Mouse (Mus musculus): ENCODE results near the gene H2-Aa. TPM values are rescaled to one million over a fixed set of nuclear protein-coding genes. Genes with fewer than 3 reads are reported as not detected.

The H2-Aa gene
- total and polyA plus RNA-seq, 3 experiments, result 26.8 to 141 (median 38.4) TPM

DNA sequence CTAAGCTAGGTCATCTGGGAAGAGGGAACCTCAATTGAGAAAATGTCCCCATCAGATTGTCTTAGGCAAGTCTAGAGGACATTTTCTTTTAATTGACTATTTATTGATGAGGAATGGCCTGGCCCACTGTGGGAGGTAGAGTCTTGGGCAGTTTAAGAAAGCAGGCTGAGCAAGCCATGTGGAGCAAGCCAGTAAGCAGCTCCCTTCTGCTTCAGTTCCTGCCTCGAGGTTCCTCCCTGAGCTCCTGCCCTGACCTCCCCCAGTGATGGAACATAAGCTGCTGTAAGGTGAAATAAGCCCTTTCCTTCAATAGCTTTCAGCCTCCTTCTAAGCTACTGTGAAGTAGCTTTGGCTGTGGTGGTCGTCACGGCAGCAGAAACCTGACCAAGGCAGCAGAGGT lies 49.9 kb downstream of the H2-Aa start:
- WGBS, result 76% methylated on average over 3 of the region's 3 CpGs
- Histone ChIP-seq H3K9ac (ENCODE audit: low read depth, low read length) (no peak overlapping the region), H3K4me1 (ENCODE audit: control insufficient read depth, insufficient read depth, low read length) (no peaks in the 10 kb centered on the region; the same call in 1 of the 2 replicates), H3K4me3 (no peak overlapping the region), H3K36me3 (ENCODE audit: control insufficient read depth, insufficient read depth, low read length) (no peaks in the 10 kb centered on the region), H3K79me2 (replicated peaks; ENCODE audit: control insufficient read depth, insufficient read depth, low read length) (no peaks in the 10 kb centered on the region), H3K27ac (no peak overlapping the region), H3K27me3 (ENCODE audit: control insufficient read depth, insufficient read depth, low read length) (no peaks in the 10 kb centered on the region)
- intact Hi-C loops (cut with DNase I), result loop anchor here (10.0 kb wide), 2 partner anchors 133 to 163 kb away; no protein-coding TSS in a partner anchor
- DNase-seq, result no peak
- TF ChIP-seq EP300 (IDR thresholded peaks at IDR 0.05; ENCODE audit: insufficient read depth, low read depth, low read length), result no peak
- no peak for TF ChIP-seq CTCF (IDR thresholded peaks at IDR 0.05)
- no peak for TF ChIP-seq POLR2A (IDR thresholded peaks at IDR 0.05; ENCODE audit: insufficient read depth, low read depth, low read length)

DNA sequence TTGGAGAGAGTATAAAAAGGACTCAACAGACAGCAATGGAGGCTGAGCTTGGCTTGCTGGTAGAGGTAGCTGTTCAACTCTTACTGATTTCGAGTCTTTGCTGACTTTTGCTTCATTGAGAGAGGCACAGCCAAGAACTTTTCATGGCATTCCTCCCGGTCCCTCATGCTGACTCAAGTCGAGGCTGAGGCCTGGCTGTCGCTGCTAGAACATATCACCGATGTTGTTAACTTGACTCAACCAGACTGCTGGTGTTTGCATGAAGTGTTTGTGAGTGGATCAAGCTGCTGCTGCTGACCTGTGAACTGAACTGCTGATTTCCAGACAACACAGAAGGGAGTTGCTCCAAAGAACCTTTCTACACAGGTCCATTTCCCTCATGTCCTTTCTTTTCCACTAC lies 50.9 kb downstream of the H2-Aa start:
- intact Hi-C loops (cut with DNase I), result loop anchor here (10.0 kb wide), 2 partner anchors 132 to 162 kb away; no protein-coding TSS in a partner anchor
- H3K4me1 ChIP-seq (ENCODE audit: control insufficient read depth, insufficient read depth, low read length), result no peaks in the 10 kb centered on the region; the same call in 1 of the 2 replicates
- H3K36me3 ChIP-seq (ENCODE audit: control insufficient read depth, insufficient read depth, low read length), result no peaks in the 10 kb centered on the region
- no peaks in the 10 kb centered on the region for H3K79me2 ChIP-seq (replicated peaks; ENCODE audit: control insufficient read depth, insufficient read depth, low read length)
- no peak overlapping the region for H3K27ac ChIP-seq
- no peak overlapping the region for H3K9ac ChIP-seq (ENCODE audit: low read depth, low read length)
- TF ChIP-seq CTCF (IDR thresholded peaks at IDR 0.05) (no peak), POLR2A (IDR thresholded peaks at IDR 0.05; ENCODE audit: insufficient read depth, low read depth, low read length) (no peak), EP300 (IDR thresholded peaks at IDR 0.05; ENCODE audit: insufficient read depth, low read depth, low read length) (no peak)
- no peaks in the 10 kb centered on the region for H3K27me3 ChIP-seq (ENCODE audit: control insufficient read depth, insufficient read depth, low read length)
- DNase-seq, result no peak
- no peak overlapping the region for H3K4me3 ChIP-seq
- 69% methylated on average over 5 of the region's 5 CpGs for WGBS

DNA sequence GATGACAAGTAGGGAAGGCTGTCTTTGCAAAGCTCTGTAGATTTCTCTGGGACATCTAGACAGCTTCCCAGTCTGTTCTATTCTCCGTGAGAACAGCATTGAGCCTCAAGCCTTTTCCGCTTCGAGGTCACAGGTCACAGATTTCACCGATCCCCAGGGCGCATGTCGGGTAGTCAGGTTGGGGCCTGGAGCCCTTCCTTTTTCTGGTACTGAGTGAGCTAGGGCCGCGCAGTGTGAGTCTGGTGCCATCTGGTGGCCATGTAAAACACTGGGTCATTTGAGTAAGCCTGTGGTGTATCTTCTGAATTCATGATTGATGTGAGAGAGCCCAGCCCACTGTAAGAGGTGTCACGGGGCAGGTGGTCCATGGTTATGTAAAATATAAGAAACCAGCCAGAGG lies 52.7 kb downstream of the H2-Aa start:
- 26% methylated on average over 9 of the region's 9 CpGs for WGBS
- DNase-seq, result peak; percentile 83 to 88
- Histone ChIP-seq H3K4me3 (no peak overlapping the region), H3K27ac (peak overlapping the region; percentile 36), H3K79me2 (replicated peaks; ENCODE audit: control insufficient read depth, insufficient read depth, low read length) (no peaks in the 10 kb centered on the region), H3K9ac (ENCODE audit: low read depth, low read length) (no peak overlapping the region), H3K4me1 (ENCODE audit: control insufficient read depth, insufficient read depth, low read length) (no peaks in the 10 kb centered on the region; the same call in 1 of the 2 replicates), H3K27me3 (ENCODE audit: control insufficient read depth, insufficient read depth, low read length) (no peaks in the 10 kb centered on the region), H3K36me3 (ENCODE audit: control insufficient read depth, insufficient read depth, low read length) (no peaks in the 10 kb centered on the region)
- intact Hi-C loops (cut with DNase I), result loop anchor here (1.0 to 10.0 kb wide), 4 partner anchors 29 to 160 kb away; no protein-coding TSS in a partner anchor
- TF ChIP-seq CTCF (IDR thresholded peaks at IDR 0.05) (no peak; the same call in 1 of the 2 replicates), EP300 (IDR thresholded peaks at IDR 0.05; ENCODE audit: insufficient read depth, low read depth, low read length) (peak; percentile 91; the same call in 1 of the 2 replicates), POLR2A (IDR thresholded peaks at IDR 0.05; ENCODE audit: insufficient read depth, low read depth, low read length) (no peak)

Other genes with a start within 250 kb of the H2-Aa start
- gene Col11a2, start 248.4 kb downstream of the H2-Aa start, total RNA-seq (2021), result 1 to 10 TPM in 1 of 2 experiments, under 1 TPM in 1; 0.89 to 1.8 TPM
- 0.98 and 1.7 TPM in 2 replicates for gene Col11a2, start 248.4 kb downstream of the H2-Aa start, polyA plus RNA-seq (2012; rRNA removed)
- gene H2-Oa, start 195.5 kb downstream of the H2-Aa start, total RNA-seq (2021), result under 1 TPM; 0.20 to 0.29 TPM
- 0.79 and 3.2 TPM in 2 replicates for gene H2-Oa, start 195.5 kb downstream of the H2-Aa start, polyA plus RNA-seq (2012; rRNA removed)
- gene H2-DMa, start 168.3 kb downstream of the H2-Aa start, total RNA-seq (2021), result 1 to 10 TPM; 4.0 to 7.5 TPM
- 12.2 and 21.3 TPM in 2 replicates for gene H2-DMa, start 168.3 kb downstream of the H2-Aa start, polyA plus RNA-seq (2012; rRNA removed)
- gene Brd2, start 165.2 kb downstream of the H2-Aa start, total RNA-seq (2021), result 10 to 100 TPM; 67.6 to 71.1 TPM
- gene Brd2, start 165.2 kb downstream of the H2-Aa start, polyA plus RNA-seq (2012; rRNA removed), result 78.9 and 118 TPM in 2 replicates
- gene H2-DMb2, start 144.5 kb downstream of the H2-Aa start, total RNA-seq (2021), result 1 to 10 TPM; 2.1 to 2.3 TPM
- gene H2-DMb2, start 144.5 kb downstream of the H2-Aa start, polyA plus RNA-seq (2012; rRNA removed), result 2.3 and 7.6 TPM in 2 replicates
- gene H2-DMb1, start 134.8 kb downstream of the H2-Aa start, total RNA-seq (2021), result 1 to 10 TPM; 1.6 to 2.2 TPM
- gene H2-DMb1, start 134.8 kb downstream of the H2-Aa start, polyA plus RNA-seq (2012; rRNA removed), result 8.9 and 19.1 TPM in 2 replicates
- gene Tap1, start 100.3 kb downstream of the H2-Aa start, total RNA-seq (2021), result 1 to 10 TPM; 3.4 to 7.2 TPM
- 10.9 and 11.7 TPM in 2 replicates for gene Tap1, start 100.3 kb downstream of the H2-Aa start, polyA plus RNA-seq (2012; rRNA removed)
- 10 to 100 TPM in 1 of 2 experiments, 1 to 10 TPM in 1; 6.9 to 13.5 TPM for gene Psmb9, start 100.1 kb downstream of the H2-Aa start, total RNA-seq (2021)
- gene Psmb9, start 100.1 kb downstream of the H2-Aa start, polyA plus RNA-seq (2012; rRNA removed), result 16.0 and 20.5 TPM in 2 replicates
- 10 to 100 TPM; 12.3 to 18.9 TPM for gene Psmb8, start 90.1 kb downstream of the H2-Aa start, total RNA-seq (2021)
- 33.5 and 44.2 TPM in 2 replicates for gene Psmb8, start 90.1 kb downstream of the H2-Aa start, polyA plus RNA-seq (2012; rRNA removed)
- gene Tap2, start 84.3 kb downstream of the H2-Aa start, total RNA-seq (2021), result 10 to 100 TPM; 26.1 to 31.2 TPM
- gene Tap2, start 84.3 kb downstream of the H2-Aa start, polyA plus RNA-seq (2012; rRNA removed), result 25.0 and 26.5 TPM in 2 replicates
- gene H2-Ob, start 48.9 kb downstream of the H2-Aa start, total RNA-seq (2021), result 1 to 10 TPM in 1 of 2 experiments, under 1 TPM in 1; 0.55 to 1.0 TPM
- gene H2-Ob, start 48.9 kb downstream of the H2-Aa start, polyA plus RNA-seq (2012; rRNA removed), result 3.5 and 6.2 TPM in 2 replicates
- 10 to 100 TPM; 21.1 to 25.7 TPM for gene H2-Ab1, start 30.1 kb downstream of the H2-Aa start, total RNA-seq (2021)
- gene H2-Ab1, start 30.1 kb downstream of the H2-Aa start, polyA plus RNA-seq (2012; rRNA removed), result 114 and 190 TPM in 2 replicates
- 10 to 100 TPM; 28.9 to 36.5 TPM for gene H2-Eb1, start 18.0 kb upstream of the H2-Aa start, total RNA-seq (2021)
- 49.5 and 74.4 TPM in 2 replicates for gene H2-Eb1, start 18.0 kb upstream of the H2-Aa start, polyA plus RNA-seq (2012; rRNA removed)
- not detected for gene H2-Eb2, start 37.8 kb upstream of the H2-Aa start, total RNA-seq (2021)
- gene H2-Eb2, start 37.8 kb upstream of the H2-Aa start, polyA plus RNA-seq (2012; rRNA removed), result 0.09 and 0.33 TPM in 2 replicates
- gene Btnl2, start 67.0 kb upstream of the H2-Aa start, total RNA-seq (2021), result under 1 TPM; 0.41 to 0.44 TPM
- gene Btnl2, start 67.0 kb upstream of the H2-Aa start, polyA plus RNA-seq (2012; rRNA removed), result 0.26 and 0.31 TPM in 2 replicates
- not detected for gene Btnl1, start 89.3 kb upstream of the H2-Aa start, total RNA-seq (2021)
- not detected in 2 replicates for gene Btnl1, start 89.3 kb upstream of the H2-Aa start, polyA plus RNA-seq (2012; rRNA removed)
- gene BC051142, start 111.0 kb upstream of the H2-Aa start, total RNA-seq (2021), result not detected
- 0.94 and 1.1 TPM in 2 replicates for gene BC051142, start 111.0 kb upstream of the H2-Aa start, polyA plus RNA-seq (2012; rRNA removed)
- not detected for gene Btnl4, start 189.5 kb upstream of the H2-Aa start, total RNA-seq (2021)
- gene Btnl4, start 189.5 kb upstream of the H2-Aa start, polyA plus RNA-seq (2012; rRNA removed), result not detected in 2 replicates
- not detected for gene Btnl6, start 229.5 kb upstream of the H2-Aa start, total RNA-seq (2021)
- gene Btnl6, start 229.5 kb upstream of the H2-Aa start, polyA plus RNA-seq (2012; rRNA removed), result not detected in 2 replicates